Mouse (Mus musculus) activated CD4-positive, CD25-positive, alpha-beta regulatory T cell, adult 4 months (primary cell): Measurements from ENCODE around the gene Kin. TPM values are rescaled to one million over a fixed set of nuclear protein-coding genes. Genes with fewer than 3 reads are reported as not detected.

ENCODE experiments used
- ATAC-seq: one replicate; pipeline ENCODE4 v1.8.0; 2017
- polyA plus RNA-seq, 2 experiments: library from polyadenylated mRNA; unstranded; fragments of 100-300 nt; shearing (Covaris generic); gene quantifications; one replicate each; pipeline ENCODE4 v1.2.1; 2017

The Kin gene
- polyA plus RNA-seq, 2 experiments from 2014 or later: 28.1 to 34.7 TPM

GRCm38 (mm10) chr2:10118751-10119150 is 38.4 kb downstream of the Kin start:
- ATAC-seq: no peak

- no peak for ATAC-seq
These were observed 38.9 kb downstream of the Kin start for GRCm38 (mm10) chr2:10119276-10119675.

GRCm38 (mm10) chr2:10121826-10122225 is 41.4 kb downstream of the Kin start:
- ATAC-seq: no peak

DNA sequence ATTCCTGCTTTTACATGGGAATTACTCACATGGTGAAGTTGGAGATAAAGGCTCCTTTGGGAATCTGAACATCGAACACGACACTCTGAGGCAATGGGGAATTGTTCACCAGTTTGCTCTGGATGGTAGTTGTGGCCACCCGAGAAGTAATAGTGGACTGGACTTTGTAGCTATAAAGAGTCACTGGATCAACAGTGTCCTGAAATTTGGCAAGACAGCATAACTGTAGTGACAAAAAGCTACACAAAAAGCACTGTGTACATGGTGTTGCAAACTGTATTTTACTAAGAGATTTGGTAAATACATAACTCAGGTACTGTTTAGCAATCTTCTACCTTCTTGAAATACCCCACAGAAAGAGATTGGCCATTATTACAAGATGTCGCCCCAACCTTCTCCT is 45.7 kb downstream of the Kin start:
- no peak for ATAC-seq

GRCm38 (mm10) chr2:10127471-10127870 is 47.1 kb downstream of the Kin start:
- ATAC-seq: no peak

- ATAC-seq: no peak
These were observed 48.2 kb downstream of the Kin start for GRCm38 (mm10) chr2:10128571-10128970.

DNA sequence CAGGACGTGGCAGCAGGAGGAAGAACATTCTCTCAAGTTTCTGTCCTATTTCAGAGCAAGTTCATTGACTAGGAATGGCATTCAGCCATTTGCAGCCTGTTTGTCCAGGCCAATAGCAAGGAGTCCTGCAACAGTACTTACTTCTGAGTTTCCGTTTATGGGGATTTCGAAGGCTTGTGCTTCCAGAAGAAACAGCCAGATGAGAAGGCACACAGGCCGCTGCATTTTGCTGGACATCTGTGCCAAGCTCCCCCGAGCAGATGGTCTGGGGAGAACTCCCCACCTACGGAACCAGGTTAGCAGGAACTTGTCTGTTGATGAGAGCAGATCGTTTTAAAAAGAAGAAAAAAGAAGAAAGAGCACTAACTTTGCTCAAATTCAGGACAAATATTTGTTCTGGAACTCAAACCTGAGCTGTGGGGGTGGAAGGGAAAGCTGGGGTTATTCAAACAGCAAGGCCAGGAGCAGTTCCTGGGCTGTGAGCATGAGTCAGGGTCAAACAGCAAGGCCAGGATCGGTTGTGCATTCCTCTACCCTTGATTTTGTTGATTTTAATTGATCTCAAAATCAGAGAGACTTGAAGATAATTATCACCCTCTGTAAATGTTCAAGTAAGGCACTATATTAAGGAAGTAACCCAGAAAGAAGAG is 50.1 kb downstream of the Kin start:
- ATAC-seq: no peak

DNA sequence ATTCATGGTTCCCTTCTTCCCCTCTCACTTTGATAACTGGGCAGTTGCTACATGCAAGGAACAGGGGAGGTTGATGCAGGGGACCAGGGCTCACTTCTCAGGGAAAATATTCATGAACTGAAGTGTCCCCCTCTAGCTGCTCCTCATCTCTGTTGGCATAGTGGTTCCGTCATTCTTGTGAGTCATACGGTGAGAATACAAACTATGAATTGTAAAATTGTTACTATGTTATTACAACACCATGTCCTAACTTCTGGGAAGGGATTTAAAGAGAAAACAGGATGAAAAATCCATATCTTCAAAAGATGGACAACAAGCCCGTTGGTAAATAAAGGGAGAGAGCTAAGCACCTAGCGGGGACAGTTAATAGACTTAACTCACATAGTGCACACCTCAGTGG is 50.9 kb downstream of the Kin start, which contains the start of gene Itih2:
Gene Itih2 (minus strand): TSS at position 101 of the 400 bp plus-strand sequence.
- no peak for ATAC-seq

- ATAC-seq: no peak
These were observed 51.7 kb downstream of the Kin start for GRCm38 (mm10) chr2:10132128-10132527.

GRCm38 (mm10) chr2:10133941-10134340 is 53.5 kb downstream of the Kin start:
- no peak for ATAC-seq

DNA sequence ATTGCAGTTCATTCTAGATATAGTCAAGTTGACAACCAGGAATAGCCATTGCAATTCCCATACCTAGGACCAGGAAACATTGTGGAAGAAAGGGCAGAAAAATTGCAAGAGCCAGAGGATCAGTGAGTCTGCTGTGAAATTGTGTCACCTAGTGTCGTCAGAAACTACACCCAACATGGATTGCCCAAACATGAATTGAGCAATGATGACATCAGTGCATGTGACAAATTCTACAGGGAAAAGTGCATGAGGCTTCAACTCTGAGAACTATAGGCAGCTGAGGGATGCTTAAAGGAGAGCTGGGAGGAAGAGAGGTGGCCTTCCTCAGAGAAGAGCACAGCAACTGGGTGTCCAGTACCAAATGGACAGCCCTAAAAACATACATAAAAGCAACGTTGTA is 56.9 kb downstream of the Kin start:
- ATAC-seq: no peak

GRCm38 (mm10) chr2:10140456-10140855 is 60.1 kb downstream of the Kin start:
- ATAC-seq: no peak

Other genes starting within 250 kb of the Kin start
- under 1 TPM in 1 of 2 experiments, not detected in 1; 0.87 TPM for gene 4930412O13Rik, start 199.3 kb upstream of the Kin start, polyA plus RNA-seq
- 1 to 10 TPM in 1 of 2 experiments, not detected in 1; 2.0 TPM for gene 9230102O04Rik, start 191.1 kb upstream of the Kin start, polyA plus RNA-seq
- gene Gata3, start 190.6 kb upstream of the Kin start, polyA plus RNA-seq: 100 to 1,000 TPM; 120 to 138 TPM
- 10 to 100 TPM; 13.6 to 15.6 TPM for gene Taf3, start 32.0 kb upstream of the Kin start, polyA plus RNA-seq
- gene Atp5c1, start 83 bp upstream of the Kin start, polyA plus RNA-seq: 100 to 1,000 TPM; 659 to 745 TPM
- not detected for gene Itih2, start 50.8 kb downstream of the Kin start, polyA plus RNA-seq
- gene Itih5, start 73.0 kb downstream of the Kin start, polyA plus RNA-seq: 10 to 100 TPM in 1 of 2 experiments, 1 to 10 TPM in 1; 9.0 to 15.4 TPM